23 mouse cellular contexts compared by ENCODE assay signal in genomic region chr11:40546596-40546995, GRCm38 (mm10).
A peak's percentile ranks its signal among the peaks of the same experiment; 100 is the strongest.
DNase-seq lines count a peak whose midpoint lies in the region; ATAC-seq and TF ChIP-seq lines count a peak whose summit lies in the region.
"Had no signal": no experiment of that assay in that cellular context is flagged by ENCODE, and none has a peak within 500 bp of the region (broad histone marks: within the 10 kb centered on the region; RNA-seq: fewer than 3 reads in every experiment).

No protein-coding gene starts in this region.

- H3K36me3 ChIP-seq in heart, embryonic 11.5 days (ENCODE audit: control insufficient read depth, insufficient read depth, low read length) = no peaks in the 10 kb centered on the region
- H3K36me3 ChIP-seq: embryonic facial prominence, embryonic 13.5 days; embryonic facial prominence, embryonic 15.5 days; forebrain, embryonic 10.5 days; forebrain, embryonic 12.5 days had no signal

- H3K4me3 ChIP-seq in layer of hippocampus, adult 2 months = no peak overlapping the region
- H3K4me3 ChIP-seq in left cerebral cortex, adult 2 months = no peak overlapping the region
- H3K4me3 ChIP-seq in cortical plate, adult 2 months (ENCODE audit: insufficient read depth, low read length) = no peak overlapping the region
- H3K4me3 ChIP-seq in heart, embryonic 11.5 days (ENCODE audit: low read depth, low read length) = no peak overlapping the region
- H3K4me3 ChIP-seq: embryonic facial prominence, embryonic 13.5 days; embryonic facial prominence, embryonic 15.5 days; erythroblast, embryonic 14.5 days; forebrain, embryonic 10.5 days; forebrain, embryonic 12.5 days had no signal

- no peaks in the 10 kb centered on the region for H3K9me3 ChIP-seq in heart, embryonic 11.5 days (replicated peaks; ENCODE audit: control insufficient read depth, low read length)
- H3K9me3 ChIP-seq: embryonic facial prominence, embryonic 13.5 days; embryonic facial prominence, embryonic 15.5 days; forebrain, embryonic 10.5 days; forebrain, embryonic 12.5 days had no signal

- no peak for ATAC-seq in heart, embryonic 11.5 days (replicated peaks; ENCODE audit: insufficient number of reproducible peaks, low FRiP score, low TSS enrichment)
- ATAC-seq in cerebellum, adult (ENCODE audit: insufficient number of reproducible peaks, low FRiP score, low TSS enrichment) = no peak
- ATAC-seq: forebrain, embryonic 14.5 days; forebrain, embryonic 16.5 days had no signal

- H3K9ac ChIP-seq in heart, embryonic 11.5 days (ENCODE audit: low read depth, low read length) = no peak overlapping the region
- H3K9ac ChIP-seq: embryonic facial prominence, embryonic 13.5 days; embryonic facial prominence, embryonic 15.5 days; forebrain, embryonic 12.5 days had no signal

- H3K27me3 ChIP-seq in heart, embryonic 11.5 days (ENCODE audit: control insufficient read depth, insufficient read depth, low read length) = no peaks in the 10 kb centered on the region
- H3K27me3 ChIP-seq: embryonic facial prominence, embryonic 13.5 days; embryonic facial prominence, embryonic 15.5 days; forebrain, embryonic 12.5 days had no signal

- peaks cover 3% of the 10 kb centered on the region for H3K4me1 ChIP-seq in cortical plate, adult 2 months (ENCODE audit: control insufficient read depth, insufficient read depth, low read length)
- H3K4me1 ChIP-seq in heart, embryonic 11.5 days (ENCODE audit: control insufficient read depth, insufficient read depth, low read length) = no peaks in the 10 kb centered on the region
- H3K4me1 ChIP-seq: embryonic facial prominence, embryonic 13.5 days; embryonic facial prominence, embryonic 15.5 days; forebrain, embryonic 12.5 days had no signal

- peak overlapping the region; percentile 78 for H3K27ac ChIP-seq in layer of hippocampus, adult 2 months
- H3K27ac ChIP-seq in left cerebral cortex, adult 2 months = peak overlapping the region; percentile 79
- H3K27ac ChIP-seq in cortical plate, adult 2 months (ENCODE audit: insufficient read depth, low read length) = peak overlapping the region; percentile 81
- no peak overlapping the region for H3K27ac ChIP-seq in heart, embryonic 11.5 days (ENCODE audit: low read depth, low read length)
- H3K27ac ChIP-seq: embryonic facial prominence, embryonic 13.5 days; embryonic facial prominence, embryonic 15.5 days; forebrain, embryonic 10.5 days; forebrain, embryonic 12.5 days had no signal

- DNase-seq in layer of hippocampus, adult 2 months (ENCODE audit: low spot score in 2 of 2) = peak in 1 of 2 experiments; percentile 58
- DNase-seq in layer of hippocampus, adult 9-10 months (ENCODE audit: low spot score) = no peak
- no peak for DNase-seq in left cerebral cortex, adult 2 months (ENCODE audit: extremely low spot score in 1 of 2, low spot score in 2 of 2)
- DNase-seq in left cerebral cortex, adult 18-20 months (ENCODE audit: low spot score in 2 of 2) = no peak
- DNase-seq: adrenal gland, adult 2 months; adrenal gland, postnatal 10 days; adrenal gland, postnatal 25 days; cerebellum, adult 11 months; cerebellum, adult 18-20 months; cerebellum, adult 8-10 months; cerebellum, adult 9-11 months; cerebellum, postnatal 14 days; cerebellum, postnatal 36 days had no signal

- no peak for TF ChIP-seq CTCF in layer of hippocampus, adult 2 months (conservative IDR thresholded peaks at IDR 0.05)
- TF ChIP-seq CTCF in left cerebral cortex, adult 2 months (IDR thresholded peaks at IDR 0.05) = no peak
- TF ChIP-seq CTCF in cortical plate, adult 2 months (IDR thresholded peaks at IDR 0.05; ENCODE audit: extremely low read depth, insufficient read depth, low read length) = no peak

- intact Hi-C loops in left cerebral cortex, adult 2 months (cut with DNase I) = no loop called here

- TF ChIP-seq POLR2A in cortical plate, adult 2 months (IDR thresholded peaks at IDR 0.05; ENCODE audit: extremely low read depth, insufficient read depth, low read length) = no peak

- 69% methylated on average over 2 of the region's 2 CpGs for WGBS in heart, embryonic 11.5 days (ENCODE audit: insufficient replicate concordance)

- H3K4me2 ChIP-seq in heart, embryonic 11.5 days = no peak overlapping the region
- H3K4me2 ChIP-seq: embryonic facial prominence, embryonic 13.5 days; embryonic facial prominence, embryonic 15.5 days; forebrain, embryonic 12.5 days had no signal
